8 mouse cellular contexts compared by ENCODE assay signal in the genomic region with DNA sequence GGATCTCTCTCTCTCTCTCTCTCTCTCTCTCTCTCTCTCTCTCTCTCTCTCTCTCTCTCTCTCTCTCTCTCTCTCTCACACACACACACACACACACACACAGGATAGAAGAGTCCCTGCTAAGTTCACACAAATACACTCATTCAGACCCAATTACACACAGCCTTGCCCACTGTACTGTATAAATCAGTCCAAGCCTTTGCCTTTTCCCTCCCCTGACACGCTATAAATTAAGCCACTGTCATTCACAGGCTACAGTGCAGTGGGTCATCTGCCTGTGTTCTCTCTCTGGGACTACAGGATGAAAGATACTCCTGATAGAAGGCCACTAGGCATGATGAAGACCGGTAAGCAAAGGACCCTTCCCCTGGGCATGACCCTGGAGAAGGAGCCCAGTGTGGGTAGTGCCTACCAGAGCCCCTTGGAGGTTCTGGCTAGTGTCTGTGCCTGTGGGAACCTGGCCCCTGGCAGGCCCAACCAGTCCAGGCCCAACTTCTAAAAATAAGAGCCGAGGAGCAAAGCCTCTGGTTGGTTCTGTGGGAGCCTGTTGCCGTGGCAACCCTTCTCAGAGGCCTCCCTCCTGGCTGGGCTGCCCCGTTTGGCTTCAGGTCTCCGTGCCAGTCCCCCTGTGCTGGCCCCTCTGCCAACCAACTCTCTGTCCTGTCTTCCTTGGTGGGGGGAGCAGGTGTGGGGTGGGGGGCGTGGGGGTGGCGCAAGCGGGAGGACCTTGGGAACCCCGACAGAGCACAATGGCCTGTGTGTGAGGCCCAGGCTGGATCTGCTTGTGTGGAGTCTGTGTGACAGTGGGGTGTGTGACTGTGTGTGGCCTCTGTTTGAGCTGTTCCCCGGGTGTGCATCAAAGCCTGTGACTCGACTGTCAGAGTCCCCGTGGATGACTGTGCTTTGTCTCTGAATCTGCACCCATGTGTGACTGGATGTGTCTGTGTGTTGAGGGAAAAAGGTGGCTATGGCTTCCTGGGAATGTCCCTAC. TPM values are rescaled to one million over a fixed set of nuclear protein-coding genes. Genes with fewer than 3 reads are reported as not detected.
DNase-seq lines count a peak whose midpoint lies in the region; ATAC-seq and TF ChIP-seq lines count a peak whose summit lies in the region.

No protein-coding gene starts in this region.

- no peak overlapping the region for H3K27ac ChIP-seq in heart, embryonic 15.5 days
- H3K27ac ChIP-seq in hindbrain, postnatal 0 days, result peak overlapping the region; percentile 87
- peak overlapping the region; percentile 84 for H3K27ac ChIP-seq in midbrain, embryonic 15.5 days
- H3K27ac ChIP-seq in liver, embryonic 11.5 days (ENCODE audit: low read depth, low read length), result no peak overlapping the region

- peak; percentile 18; the same call in 1 of the 2 replicates for ATAC-seq in heart, embryonic 15.5 days (replicated peaks; ENCODE audit: insufficient number of reproducible peaks, insufficient read depth, low FRiP score, low read depth)
- ATAC-seq in hindbrain, postnatal 0 days, result peak; percentile 92
- ATAC-seq in midbrain, embryonic 15.5 days (replicated peaks), result peak; percentile 82
- ATAC-seq in liver, embryonic 11.5 days (replicated peaks; ENCODE audit: low FRiP score), result no peak

- intact Hi-C loops in heart, postnatal 10 days (cut with DNase I), result no loop called here

- WGBS in heart, embryonic 15.5 days, result 40% methylated on average over 13 of the region's 13 CpGs
- 12% methylated on average over 13 of the region's 13 CpGs for WGBS in hindbrain, postnatal 0 days
- WGBS in midbrain, embryonic 15.5 days, result 13% methylated on average over 12 of the region's 13 CpGs
- WGBS in liver, embryonic 11.5 days, result 52% methylated on average over 13 of the region's 13 CpGs

- no peaks in the 10 kb centered on the region for H3K36me3 ChIP-seq in heart, embryonic 15.5 days
- no peaks in the 10 kb centered on the region for H3K36me3 ChIP-seq in hindbrain, postnatal 0 days (ENCODE audit: insufficient read depth, low read length)
- H3K36me3 ChIP-seq in midbrain, embryonic 15.5 days (replicated peaks), result no peaks in the 10 kb centered on the region
- H3K36me3 ChIP-seq in liver, embryonic 11.5 days (ENCODE audit: control insufficient read depth, insufficient read depth, low read length), result no peaks in the 10 kb centered on the region

- H3K9ac ChIP-seq in heart, embryonic 15.5 days, result no peak overlapping the region
- 0 out of 2 replicates have a peak overlapping the region, but pooled peaks have one; percentile 6 for H3K9ac ChIP-seq in hindbrain, postnatal 0 days (replicated peaks; ENCODE audit: low read length)
- H3K9ac ChIP-seq in midbrain, embryonic 15.5 days, result peak overlapping the region; percentile 8; the same call in 1 of the 2 replicates
- H3K9ac ChIP-seq in liver, embryonic 11.5 days (ENCODE audit: low read depth, low read length), result no peak overlapping the region

- peaks cover 13% of the 10 kb centered on the region for H3K27me3 ChIP-seq in heart, embryonic 15.5 days
- H3K27me3 ChIP-seq in hindbrain, postnatal 0 days (ENCODE audit: insufficient read depth, low read length), result no peaks in the 10 kb centered on the region
- no peaks in the 10 kb centered on the region for H3K27me3 ChIP-seq in midbrain, embryonic 15.5 days (replicated peaks)
- peaks cover 33% of the 10 kb centered on the region for H3K27me3 ChIP-seq in liver, embryonic 11.5 days (replicated peaks; ENCODE audit: control insufficient read depth, insufficient read depth, low read length)

- H3K4me3 ChIP-seq in heart, embryonic 15.5 days, result no peak overlapping the region
- no peak overlapping the region for H3K4me3 ChIP-seq in hindbrain, postnatal 0 days (ENCODE audit: low read length)
- no peak overlapping the region for H3K4me3 ChIP-seq in midbrain, embryonic 15.5 days
- H3K4me3 ChIP-seq in liver, embryonic 11.5 days (ENCODE audit: low read depth, low read length), result no peak overlapping the region

- no peaks in the 10 kb centered on the region for H3K9me3 ChIP-seq in heart, embryonic 15.5 days (replicated peaks)
- no peaks in the 10 kb centered on the region for H3K9me3 ChIP-seq in hindbrain, postnatal 0 days (ENCODE audit: low read length)
- no peaks in the 10 kb centered on the region for H3K9me3 ChIP-seq in midbrain, embryonic 15.5 days
- H3K9me3 ChIP-seq in liver, embryonic 11.5 days (ENCODE audit: control insufficient read depth, low read length), result no peaks in the 10 kb centered on the region

- H3K4me1 ChIP-seq in heart, embryonic 15.5 days (replicated peaks), result peaks cover 18% of the 10 kb centered on the region
- H3K4me1 ChIP-seq in hindbrain, postnatal 0 days (ENCODE audit: insufficient read depth, low read length), result peaks cover 18% of the 10 kb centered on the region
- peaks cover 37% of the 10 kb centered on the region for H3K4me1 ChIP-seq in midbrain, embryonic 15.5 days
- H3K4me1 ChIP-seq in liver, embryonic 11.5 days (replicated peaks; ENCODE audit: control insufficient read depth, insufficient read depth, low read length), result no peaks in the 10 kb centered on the region

- no peak overlapping the region for H3K4me2 ChIP-seq in heart, embryonic 15.5 days
- peak overlapping the region; percentile 25; the same call in 1 of the 2 replicates for H3K4me2 ChIP-seq in hindbrain, postnatal 0 days (ENCODE audit: low read depth, low read length)
- peak overlapping the region; percentile 20 for H3K4me2 ChIP-seq in midbrain, embryonic 15.5 days
- no peak overlapping the region for H3K4me2 ChIP-seq in liver, embryonic 11.5 days

- no peak for DNase-seq in heart, postnatal 10 days
- DNase-seq in embryo, embryonic 9.5 days (ENCODE audit: extremely low spot score), result peak; percentile 30
- peak; percentile 90 for DNase-seq in hindbrain, postnatal 0 days (ENCODE audit: low spot score)
- no peak for DNase-seq in liver, embryonic 11.5 days (ENCODE audit: low spot score)
- DNase-seq in thymus, postnatal 36 days, result no peak
- DNase-seq in B cell, adult 2 months, result no peak

- TF ChIP-seq CTCF in hindbrain, postnatal 0 days (IDR thresholded peaks at IDR 0.05; ENCODE audit: low read depth), result no peak

RNA-seq across cellular contexts. Expression of a gene that starts 17.4 kb away (rescaled TPM):
- polyA plus RNA-seq in heart, embryonic 15.5 days (2015; fragmentation: Nextera tagmentation; extraction: Ambion mirVana), result 1.3 and 2.2 TPM in 2 replicates
- 1 to 10 TPM; 3.2 to 3.4 TPM for total RNA-seq in heart, postnatal 10 days (2021)
- total RNA-seq in hindbrain, postnatal 0 days (2014; rRNA removed), result 306 and 313 TPM in 2 replicates
- polyA plus RNA-seq in hindbrain, postnatal 0 days (2015; fragmentation: Nextera tagmentation; extraction: Ambion mirVana), result 14.3 and 15.9 TPM in 2 replicates
- polyA plus RNA-seq in midbrain, embryonic 15.5 days (2015; fragmentation: Nextera tagmentation; extraction: Ambion mirVana), result 19.4 and 23.6 TPM in 2 replicates
- polyA plus RNA-seq in liver, embryonic 11.5 days (2014; fragmentation: Nextera tagmentation; extraction: Ambion mirVana), result 1.1 and 1.3 TPM in 2 replicates

RNA-seq across cellular contexts. Expression of a gene that starts 38.3 kb away (rescaled TPM):
- polyA plus RNA-seq in heart, embryonic 15.5 days (2015; fragmentation: Nextera tagmentation; extraction: Ambion mirVana), result 0.30 and 0.31 TPM in 2 replicates
- total RNA-seq in heart, postnatal 10 days (2021), result under 1 TPM in 1 of 2 experiments, not detected in 1; 0.07 TPM
- 0.37 TPM in 1 of 2 replicates, not detected in the other for total RNA-seq in hindbrain, postnatal 0 days (2014; rRNA removed)
- polyA plus RNA-seq in hindbrain, postnatal 0 days (2015; fragmentation: Nextera tagmentation; extraction: Ambion mirVana), result 0.08 TPM in 2 replicates
- not detected in 2 replicates for polyA plus RNA-seq in midbrain, embryonic 15.5 days (2015; fragmentation: Nextera tagmentation; extraction: Ambion mirVana)
- 0.07 and 0.17 TPM in 2 replicates for polyA plus RNA-seq in liver, embryonic 11.5 days (2014; fragmentation: Nextera tagmentation; extraction: Ambion mirVana)

Comparison
In these comparisons a context has a peak if more than half of its experiments do, and no peak if none do; other contexts are left out.
1. H3K27ac ChIP-seq: peak in hindbrain, postnatal 0 days (single experiment) and midbrain, embryonic 15.5 days (single experiment); none in heart, embryonic 15.5 days (single experiment) and liver, embryonic 11.5 days (single experiment).
2. H3K4me2 ChIP-seq: peak in hindbrain, postnatal 0 days (single experiment) and midbrain, embryonic 15.5 days (single experiment); none in heart, embryonic 15.5 days (single experiment) and liver, embryonic 11.5 days (single experiment).
3. H3K9ac ChIP-seq: peak in hindbrain, postnatal 0 days (single experiment) and midbrain, embryonic 15.5 days (single experiment); none in heart, embryonic 15.5 days (single experiment) and liver, embryonic 11.5 days (single experiment).
4. DNase-seq: peak in embryo, embryonic 9.5 days (single experiment) and hindbrain, postnatal 0 days (single experiment); none in heart, postnatal 10 days (0 of 2), liver, embryonic 11.5 days (single experiment), thymus, postnatal 36 days (0 of 2) and B cell, adult 2 months (0 of 2).